Mouse (Mus musculus) gastrocnemius, postnatal 25 days (tissue): ENCODE data around the gene Zeb2. TPM values are rescaled to one million over a fixed set of nuclear protein-coding genes. Genes with fewer than 3 reads are reported as not detected.
"Not testable (repeated sequence)": the region's sequence is repeated elsewhere in the genome, so short reads cannot be mapped to it uniquely, and the experiment has no call there.

Experiments
- DNase-seq: peaks from one replicate; pipeline ENCODE4 v3.0.0; 2022
- total RNA-seq, 2 experiments: library from RNA; stranded (reverse); gene quantifications; 1 replicate in 1 of 2; 2 replicates in 1 of 2; pipeline ENCODE4 v1.2.3; 2021

The Zeb2 gene
- total RNA-seq, 2 experiments from 2014 or later = 39.6 to 47.4 TPM

DNA sequence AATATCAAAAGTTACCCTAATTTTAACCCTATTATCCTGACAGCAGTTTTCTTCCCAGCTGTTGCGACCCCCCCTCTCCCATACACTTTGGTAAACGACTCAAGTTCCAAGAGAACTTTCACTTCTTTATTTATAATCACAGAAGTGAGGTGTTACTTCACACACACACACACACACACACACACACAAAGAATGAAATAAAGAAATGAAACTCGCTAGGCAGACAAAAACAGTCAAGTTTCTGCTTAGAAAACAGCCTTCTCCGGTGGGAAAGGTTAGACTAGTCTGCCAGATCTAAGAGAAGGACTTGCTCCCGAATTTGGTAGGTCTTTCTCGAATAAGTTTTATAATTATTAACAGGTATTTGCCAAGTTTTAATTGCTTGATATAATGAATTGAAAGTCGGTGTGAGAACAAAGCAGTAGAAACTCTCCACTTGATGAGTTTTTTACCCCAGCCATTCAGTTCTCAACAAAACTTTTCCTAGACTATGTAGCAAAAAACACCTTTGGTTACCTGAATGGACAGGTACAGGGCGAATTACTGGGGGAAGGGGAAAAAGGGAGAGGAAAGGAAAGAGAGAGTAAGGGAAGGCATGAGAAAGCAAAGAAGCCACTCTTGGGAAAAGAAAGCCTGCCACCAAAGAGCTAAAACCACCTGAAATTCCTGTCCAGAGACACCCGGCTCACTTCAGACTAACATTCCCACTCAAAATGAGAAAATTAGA, 5.0 kb downstream of the Zeb2 start:
- DNase-seq = no peak

DNA sequence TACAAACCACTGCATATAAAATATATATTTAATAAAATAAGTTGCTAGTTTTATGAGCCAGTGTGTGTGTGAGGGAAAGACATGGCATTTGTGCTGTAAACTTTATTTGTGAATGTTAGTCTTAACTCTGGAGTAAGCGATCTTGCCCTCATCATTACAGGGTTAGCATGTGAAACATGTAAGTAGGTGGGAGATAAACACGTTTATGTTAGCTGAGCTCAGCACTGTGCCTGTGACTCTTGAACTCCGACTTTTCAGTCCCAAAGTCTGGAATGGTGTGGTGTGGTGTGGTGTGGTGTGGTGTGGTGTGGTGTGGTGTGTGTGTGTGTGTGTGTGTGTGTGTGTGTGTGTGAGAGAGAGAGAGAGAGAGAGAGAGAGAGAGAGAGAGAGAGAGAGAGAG, 5.6 kb downstream of the Zeb2 start:
- DNase-seq = not testable (repeated sequence)

DNA sequence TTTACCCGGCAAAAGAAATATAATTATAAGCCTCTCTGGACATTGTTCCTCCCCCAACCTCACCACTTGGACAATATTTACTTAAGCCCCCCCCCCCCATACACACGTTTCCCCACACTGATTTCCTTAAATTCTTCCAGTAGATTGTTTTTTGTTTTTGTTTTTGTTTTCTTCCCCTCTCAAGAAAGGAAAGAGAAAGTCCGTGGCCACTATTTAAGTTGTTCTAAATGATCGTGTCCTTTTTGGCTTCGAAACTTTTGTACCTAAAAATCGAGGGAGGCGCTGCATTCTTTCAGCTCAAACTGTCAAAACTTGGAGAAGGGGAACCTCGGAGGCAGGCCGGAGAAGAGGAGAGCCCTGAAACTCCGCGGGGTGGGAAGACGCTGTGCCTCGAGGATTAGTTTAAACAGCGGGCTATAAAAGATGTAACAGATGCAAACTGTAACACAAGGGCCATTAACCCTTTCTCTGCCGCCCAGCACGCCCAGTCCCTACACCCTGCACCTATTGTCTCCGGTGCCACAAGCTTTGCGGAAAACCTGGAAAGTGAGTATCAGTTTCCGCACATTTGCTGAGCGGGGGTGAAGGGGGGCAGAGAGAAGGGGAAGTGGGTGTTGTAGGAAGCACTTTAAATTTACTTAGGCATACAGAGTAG, 6.3 kb downstream of the Zeb2 start:
- DNase-seq = peak; percentile 49

DNA sequence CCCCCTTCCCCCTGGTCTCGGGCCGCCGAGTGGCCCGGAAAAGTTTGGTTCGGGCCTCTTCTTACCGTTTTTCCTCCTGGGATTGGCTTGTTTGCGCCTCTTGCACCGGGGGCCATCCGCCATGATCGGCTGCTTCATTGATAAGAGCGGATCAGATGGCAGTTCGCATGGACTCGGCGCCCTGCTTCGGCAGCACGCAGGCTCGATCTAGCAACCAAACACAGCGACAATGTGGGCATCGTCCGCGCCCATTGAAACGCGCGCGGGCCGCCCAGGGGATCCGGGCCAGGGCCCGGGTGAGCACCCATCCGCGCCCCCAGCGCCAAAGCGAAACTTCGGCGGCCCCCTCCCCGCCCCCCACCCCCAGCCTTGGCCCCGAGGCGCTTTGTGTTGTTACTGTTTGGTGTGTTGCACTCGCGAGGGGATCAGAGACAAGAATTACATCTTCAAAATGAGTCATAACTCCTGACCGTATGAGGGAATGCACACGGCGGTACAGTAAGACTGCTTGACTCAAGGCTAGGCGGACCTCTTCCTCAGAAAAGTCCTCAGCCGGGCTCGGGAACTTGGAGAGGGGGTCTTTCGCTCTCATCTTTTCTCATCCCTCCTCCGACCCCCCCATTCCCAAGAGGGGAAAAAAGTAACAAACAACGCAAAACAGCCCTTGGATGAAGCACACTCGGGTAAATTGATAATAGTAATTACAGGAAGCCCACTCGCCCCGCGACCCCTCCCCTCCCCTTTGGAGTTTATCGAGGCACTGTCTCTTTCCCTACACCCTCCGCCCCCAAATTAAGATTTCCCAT, 7.0 kb downstream of the Zeb2 start:
- DNase-seq = no peak

DNA sequence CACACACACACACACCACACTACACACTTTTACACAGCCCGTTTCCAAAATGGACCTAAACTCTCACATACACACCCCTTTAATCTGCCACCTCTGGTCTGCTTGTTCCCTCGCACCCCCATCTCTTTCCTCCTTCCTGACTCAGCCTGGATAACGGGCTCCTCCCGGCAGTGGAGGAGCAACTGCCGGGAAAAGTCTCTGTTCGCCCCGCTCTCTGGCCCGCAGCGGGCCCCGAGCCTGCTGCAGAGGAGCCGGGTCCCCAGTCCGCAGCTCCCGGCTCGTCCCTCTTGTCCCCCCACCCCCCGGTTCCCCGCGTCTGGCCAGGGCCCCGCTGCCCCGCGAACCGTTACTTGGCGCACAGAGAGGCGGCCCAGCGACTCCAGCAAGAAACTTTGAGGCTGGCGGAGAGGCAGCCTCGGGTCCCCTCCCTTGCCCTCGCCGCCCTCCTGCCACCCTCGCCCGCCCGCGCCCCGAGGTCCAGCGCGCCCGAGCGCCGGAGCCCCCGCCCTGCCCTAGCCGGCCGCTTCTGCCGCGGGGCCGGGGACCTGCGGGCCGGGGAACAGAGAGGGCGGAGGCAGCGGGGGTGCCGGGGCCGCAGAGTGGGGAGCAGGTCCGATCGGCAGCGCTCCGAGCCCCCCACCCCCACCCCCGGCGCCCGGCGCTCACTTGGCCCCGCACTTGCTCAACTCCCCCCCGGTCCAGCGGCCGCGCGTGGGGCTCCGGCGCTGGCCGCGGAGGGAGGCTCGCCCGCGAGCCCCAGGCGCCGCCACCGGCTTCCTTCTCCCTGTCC, 7.8 kb downstream of the Zeb2 start:
- peak; percentile 63 for DNase-seq

DNA sequence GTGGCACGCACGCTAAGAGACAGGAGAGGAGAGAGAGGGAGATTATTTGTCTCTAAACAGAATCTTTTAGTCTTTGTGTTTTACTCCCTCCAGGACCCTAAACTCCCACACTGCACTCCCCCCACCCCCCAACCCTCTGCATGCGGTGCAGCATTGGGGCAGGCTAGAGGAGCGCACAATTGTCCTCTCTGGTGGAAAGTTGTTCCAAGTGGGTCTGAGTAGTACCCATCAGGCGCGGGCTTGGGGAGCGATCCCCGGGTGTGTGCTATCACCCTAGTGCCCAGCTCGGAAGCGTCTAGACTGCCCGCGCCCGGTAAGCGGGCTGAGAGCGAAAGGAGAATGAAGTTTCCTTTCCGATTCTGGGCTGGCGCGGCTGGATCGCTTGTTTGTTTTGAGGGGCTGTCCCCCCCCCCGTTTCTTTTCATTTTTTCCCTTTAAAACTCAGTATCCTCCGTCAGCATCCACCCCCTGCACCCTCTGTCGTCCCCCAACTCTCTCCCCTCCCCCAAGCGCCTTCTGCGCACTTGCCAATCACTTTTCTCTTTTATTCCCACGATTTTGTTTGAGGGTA, 8.6 kb downstream of the Zeb2 start:
- peak; percentile 36 for DNase-seq

DNA sequence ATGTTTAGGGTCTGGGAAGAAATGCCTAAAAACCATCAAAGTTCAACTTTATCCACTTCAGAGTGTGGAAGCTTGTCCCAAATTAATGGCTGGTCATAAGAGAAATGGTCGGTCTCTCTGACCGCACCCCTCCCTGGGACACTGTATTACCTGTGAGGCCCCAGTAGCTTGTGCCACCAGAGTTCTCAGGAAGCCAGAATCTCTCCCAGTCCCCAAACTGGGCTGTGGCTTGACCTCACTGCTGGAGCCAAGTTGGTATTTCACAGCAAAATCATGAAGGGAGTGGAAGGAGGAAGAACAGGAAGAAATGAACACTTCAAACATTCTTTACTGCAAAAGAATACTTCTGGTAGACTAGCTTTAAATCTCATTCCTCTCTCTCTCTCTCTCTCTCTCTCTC, 9.6 kb downstream of the Zeb2 start:
- DNase-seq = no peak

DNA sequence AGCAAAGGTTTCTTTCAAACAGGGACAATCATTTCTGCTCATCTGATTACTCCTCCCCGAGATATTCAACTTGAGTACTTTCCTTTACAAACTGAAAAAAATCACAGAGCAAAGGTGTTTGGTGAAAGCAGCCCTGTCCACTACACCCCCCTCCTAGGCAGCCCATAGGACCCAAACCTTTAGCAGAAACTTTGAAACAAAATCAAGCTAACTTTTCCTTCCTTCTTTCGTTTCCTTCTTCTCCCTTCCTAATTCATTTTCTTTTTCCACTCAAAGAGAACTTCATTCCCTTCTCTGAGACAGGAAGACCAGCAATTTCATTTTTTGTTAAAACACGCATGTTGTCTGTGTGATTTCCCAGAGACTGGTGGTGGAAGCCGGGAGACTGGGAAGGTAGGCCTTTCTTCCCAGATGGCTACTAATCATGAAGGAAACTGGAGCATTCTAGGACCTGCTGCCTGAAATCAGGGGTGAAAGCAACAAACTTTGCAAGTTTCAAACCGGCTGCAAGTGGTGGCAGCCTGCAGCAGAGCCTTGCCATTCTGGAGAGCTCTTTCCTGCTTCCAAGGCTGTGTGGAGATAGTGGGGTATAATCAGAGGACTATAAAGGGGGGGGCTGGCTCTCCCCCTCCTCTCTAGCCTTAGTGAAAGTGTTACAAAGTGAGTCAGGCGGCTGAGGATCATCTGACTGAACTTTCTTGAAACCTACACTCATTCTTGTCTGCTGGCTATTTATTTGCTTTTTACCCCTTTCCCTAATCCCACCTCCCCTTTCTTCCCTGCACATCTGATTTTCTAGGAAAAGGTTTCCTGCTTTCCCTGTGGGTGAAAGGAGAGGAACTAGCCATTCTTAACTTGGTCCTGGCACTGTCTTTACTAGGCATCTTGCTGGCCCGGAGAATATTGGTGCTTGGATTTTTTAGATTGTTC, 11.0 kb downstream of the Zeb2 start:
- no peak for DNase-seq

DNA sequence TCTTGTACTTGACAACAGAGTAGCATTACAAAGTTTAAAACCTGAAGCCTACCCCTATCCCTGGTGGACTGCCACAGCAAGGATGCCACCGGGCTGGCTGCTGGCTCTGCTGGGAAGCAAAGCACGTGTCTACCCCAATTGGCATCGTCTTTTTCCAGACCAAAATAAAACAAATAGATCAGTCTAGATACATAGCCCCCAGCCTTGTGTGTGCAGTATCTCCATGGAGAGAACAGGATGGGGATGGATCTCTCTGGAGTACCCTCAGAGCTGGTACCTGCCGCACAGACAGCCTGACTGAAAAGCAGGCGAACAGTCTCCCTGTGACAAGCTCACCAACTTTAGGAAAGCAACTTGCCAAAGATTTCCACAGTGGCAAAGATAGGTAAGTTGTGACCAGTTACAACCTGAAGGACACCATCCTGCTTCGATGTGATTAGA, 11.9 kb downstream of the Zeb2 start:
- no peak for DNase-seq

DNA sequence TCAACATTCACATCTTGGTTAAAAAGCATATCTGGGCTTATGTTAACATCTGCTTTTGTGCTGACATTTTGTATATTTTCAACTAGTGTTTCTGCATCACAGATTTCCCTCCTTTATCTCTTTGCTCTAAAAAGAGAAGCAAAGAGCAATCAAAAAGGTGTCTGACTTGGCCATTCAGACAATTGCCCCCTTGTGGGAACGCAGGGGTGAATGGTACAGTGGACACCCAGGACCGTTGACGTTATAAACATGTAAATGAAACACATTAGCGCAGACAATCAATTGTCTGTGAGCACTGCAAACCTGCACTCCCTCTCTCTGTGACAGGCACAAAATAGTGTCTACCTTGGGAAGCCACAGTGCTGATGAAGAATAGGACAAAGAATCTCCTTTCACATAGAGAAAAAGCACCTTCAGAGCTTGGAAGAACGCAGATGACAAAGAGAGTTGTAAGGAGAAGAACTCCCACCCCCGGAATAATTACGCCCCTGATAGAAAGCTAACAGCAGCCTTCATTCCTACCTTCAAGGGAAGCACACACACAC, 12.6 kb downstream of the Zeb2 start:
- no peak for DNase-seq

DNA sequence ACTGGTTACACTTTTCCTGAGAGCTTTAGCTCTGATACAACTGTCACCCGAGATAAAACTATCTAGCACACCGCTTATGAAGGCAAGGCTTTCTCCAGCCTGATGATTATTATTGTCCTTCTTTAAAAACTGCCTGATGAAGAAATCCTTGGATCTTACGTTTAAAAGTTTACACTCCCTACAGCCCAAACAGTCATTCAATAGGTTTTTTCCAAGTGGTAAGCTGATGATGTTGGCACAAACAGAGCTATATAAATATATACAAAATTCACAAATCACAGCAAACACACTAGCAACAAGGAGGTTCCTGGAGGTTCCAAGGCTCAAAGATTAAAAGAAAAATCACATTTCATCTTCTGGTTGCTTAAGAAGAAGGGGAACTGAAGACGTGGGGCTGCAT, 13.1 kb downstream of the Zeb2 start:
- no peak for DNase-seq

DNA sequence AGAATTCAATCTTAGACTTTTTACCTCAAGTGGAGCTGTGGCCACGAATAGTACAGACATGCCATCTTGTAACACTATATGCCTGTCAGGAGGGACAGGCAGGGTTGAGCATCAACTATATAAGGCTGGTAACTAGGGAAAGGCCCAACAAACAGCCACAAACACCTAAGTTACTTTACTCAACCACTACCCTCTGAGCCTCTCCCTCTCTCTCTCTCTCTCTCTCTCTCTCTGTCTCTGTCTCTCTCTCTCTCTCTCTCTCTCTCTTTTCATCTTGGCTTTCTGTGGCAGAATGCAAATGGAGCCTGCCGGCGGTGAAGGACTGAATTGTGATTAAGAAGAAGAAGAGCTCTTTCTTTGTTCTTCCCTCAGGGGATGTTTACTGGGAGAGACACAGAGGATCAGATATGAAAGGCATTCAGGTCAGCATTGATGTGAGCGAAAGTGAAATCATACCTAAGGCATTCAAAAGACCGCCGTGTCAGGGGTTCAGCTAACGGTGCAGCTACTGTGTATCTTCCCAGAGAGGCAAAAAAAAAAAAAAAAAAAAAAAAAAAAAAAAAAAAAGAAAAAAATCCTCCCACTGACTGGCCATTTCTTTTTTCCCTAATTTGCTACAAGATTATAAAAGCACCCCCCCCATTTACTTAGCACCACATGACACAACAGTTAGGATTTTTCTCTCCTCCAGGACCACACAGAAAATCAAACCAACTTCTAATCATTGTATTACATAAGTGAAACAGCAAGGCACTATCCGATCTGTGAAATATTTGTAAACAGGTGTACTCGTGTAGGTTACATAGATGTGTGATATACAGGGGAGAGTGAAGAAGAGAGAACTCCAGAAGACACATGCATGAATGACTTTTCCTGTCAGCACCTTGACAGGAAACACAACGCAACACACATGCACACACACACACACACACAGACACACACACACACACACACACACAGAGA, 13.9 kb downstream of the Zeb2 start:
- DNase-seq = no peak

DNA sequence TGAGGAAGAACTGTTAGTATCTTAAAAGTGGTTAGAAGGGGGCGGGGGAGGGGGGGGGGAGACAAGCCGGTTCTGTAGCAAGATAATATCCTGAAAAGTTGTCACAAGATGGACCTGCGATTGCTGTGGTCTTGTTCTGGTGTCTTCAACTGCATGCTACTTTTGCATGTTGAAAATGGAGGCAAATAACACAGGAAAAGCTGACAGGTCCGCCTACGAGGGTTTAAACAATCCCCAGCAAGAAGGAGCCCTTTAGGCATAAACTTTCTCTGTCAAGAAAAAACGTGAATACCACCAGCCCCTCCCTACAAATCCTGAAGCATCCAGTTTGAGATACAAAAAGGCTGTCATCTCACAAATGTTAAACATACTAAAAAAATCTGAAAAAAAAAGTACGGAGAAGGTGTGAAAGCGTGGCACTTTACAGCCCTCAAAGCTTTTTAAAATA, 15.0 kb downstream of the Zeb2 start:
- DNase-seq = no peak

DNA sequence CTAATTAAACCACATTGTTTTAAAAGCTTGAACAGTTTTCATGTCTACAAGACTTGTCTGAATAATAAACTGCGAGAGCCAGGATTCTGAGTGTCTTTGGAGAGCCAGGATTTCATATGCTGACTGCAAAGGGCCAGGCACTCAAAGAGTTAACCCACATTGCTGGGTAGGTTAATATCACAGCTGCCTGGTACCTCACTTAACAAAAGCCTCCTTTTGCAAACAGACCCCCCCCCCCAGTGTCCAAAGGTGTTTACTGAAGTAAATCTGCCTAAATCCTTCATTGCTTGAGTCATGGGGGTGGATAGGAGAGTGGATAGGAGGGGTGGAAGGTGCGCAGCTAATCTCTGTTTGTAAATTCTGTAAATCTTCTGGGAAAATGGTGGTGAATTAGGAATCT, 15.6 kb downstream of the Zeb2 start:
- DNase-seq = no peak

DNA sequence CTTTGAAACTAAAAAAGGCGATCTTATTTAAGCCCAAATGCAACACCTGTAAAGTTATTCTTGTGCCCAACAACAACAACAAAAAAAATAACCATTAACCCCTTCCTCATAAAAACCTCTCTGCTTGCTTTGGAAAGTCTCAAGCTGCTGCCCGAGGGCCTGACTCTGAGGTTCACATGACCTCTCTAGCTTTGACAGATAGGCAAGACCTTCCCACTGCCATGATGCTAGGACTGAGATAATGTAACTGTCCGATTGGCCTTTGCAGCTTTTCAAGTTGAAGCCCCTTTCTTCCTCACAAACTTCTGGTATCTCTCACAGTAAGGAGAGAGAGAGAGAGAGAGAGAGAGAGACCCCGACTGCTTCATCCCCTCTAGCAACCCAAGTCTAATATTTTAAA, 16.2 kb downstream of the Zeb2 start:
- no peak for DNase-seq

DNA sequence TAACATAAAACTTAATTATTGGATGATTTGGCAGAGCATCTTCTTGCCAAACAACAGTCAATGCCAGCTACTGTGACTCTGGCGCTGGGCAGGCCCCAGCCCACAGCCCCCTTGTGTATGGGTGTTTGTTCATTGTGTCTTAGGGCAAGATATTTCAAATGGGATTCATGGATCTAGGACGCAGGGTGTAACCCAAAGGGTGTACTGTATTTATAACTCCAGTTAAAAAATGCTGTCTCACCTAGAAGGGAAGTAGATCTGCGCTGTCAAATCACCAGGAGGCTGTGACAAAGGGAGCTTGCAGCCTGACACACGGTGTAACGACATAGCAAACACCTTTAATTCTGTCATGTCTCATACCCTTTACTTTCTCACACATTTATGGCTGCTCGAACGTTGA, 16.6 kb downstream of the Zeb2 start:
- no peak for DNase-seq

DNA sequence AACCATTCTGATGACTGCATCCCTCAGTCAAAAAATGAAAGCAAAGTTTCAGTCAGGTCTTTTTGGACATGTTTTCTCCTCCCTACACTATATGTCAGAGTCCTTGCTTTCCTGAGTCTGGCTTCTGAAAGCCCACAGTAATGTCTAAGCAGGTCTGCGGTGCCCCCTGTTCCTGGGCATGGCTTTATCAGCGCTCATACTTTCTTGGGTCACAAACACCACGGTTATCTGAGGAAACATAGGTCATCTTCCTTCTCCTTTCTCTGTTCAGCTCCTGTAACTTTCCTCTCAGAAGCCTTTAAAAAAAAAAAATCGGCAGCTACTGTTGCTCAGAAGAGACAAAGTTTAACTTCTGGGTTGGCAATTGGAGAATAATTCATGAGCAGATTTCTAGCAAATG, 17.2 kb downstream of the Zeb2 start:
- DNase-seq = no peak

DNA sequence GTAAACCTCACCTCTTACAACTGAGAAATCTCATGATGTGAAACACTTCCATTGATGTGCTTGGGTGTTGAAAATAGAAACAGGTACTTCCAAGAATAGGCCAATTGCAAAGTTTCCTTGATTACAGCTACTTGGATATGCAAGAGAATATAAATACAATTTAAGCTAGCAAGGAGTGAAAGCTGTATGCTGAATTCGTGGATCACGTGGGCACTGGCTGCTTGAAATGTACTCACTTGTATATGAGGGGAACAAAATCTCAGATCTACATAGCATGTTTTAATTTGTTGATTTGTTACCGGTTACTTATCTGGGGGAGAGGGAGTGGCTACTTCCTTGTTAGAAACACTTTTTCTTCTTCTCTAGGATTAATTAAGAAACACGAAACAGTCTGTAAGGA, 18.1 kb downstream of the Zeb2 start:
- no peak for DNase-seq

DNA sequence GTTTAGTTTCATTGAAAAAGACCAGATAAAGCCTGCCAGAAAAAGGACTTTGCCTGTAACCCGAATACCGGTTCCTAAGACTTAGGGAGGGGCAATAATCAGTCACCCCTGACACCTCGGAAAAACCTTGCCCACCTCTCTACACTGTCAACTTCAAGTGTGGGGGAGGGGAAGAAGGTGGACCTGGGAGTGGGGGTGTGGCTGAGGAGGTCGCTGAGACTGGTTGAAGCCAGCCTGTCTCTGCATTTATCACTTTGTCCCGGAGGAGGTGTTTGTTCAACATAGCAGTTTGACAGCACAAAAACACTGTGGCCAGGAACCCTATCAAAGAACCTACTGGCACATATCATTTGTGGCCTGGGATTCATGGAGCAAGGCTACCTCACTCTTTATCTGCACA, 19.2 kb downstream of the Zeb2 start:
- DNase-seq = no peak
